ENCODE assay signal across 8 mouse cellular contexts in the genomic region with DNA sequence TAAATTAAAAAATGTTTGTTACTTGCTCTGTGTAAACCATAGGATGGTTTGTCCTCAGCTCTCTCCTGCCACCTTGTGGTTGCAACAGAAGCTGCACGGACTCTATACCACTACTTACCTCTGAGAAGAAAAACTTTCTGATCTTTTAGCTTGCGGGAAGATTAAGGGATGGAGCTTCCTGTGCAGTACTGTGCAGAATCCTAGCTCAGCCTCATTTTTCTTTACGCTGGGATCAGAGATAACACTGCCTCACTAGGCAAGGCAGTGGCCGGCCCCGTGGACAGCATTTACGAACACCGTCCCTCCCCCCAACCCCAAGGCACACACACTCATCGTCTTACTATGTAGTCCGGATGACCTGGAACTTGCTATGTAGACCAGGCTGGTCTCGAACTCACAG. TPM values are rescaled to one million over a fixed set of nuclear protein-coding genes. Genes with fewer than 3 reads are reported as not detected.
DNase-seq lines count a peak whose midpoint lies in the region; ATAC-seq lines count a peak whose summit lies in the region.

No protein-coding gene starts in this region.

- H3K9ac ChIP-seq in limb, embryonic 13.5 days = no peak overlapping the region
- no peak overlapping the region for H3K9ac ChIP-seq in midbrain, embryonic 15.5 days

- peak overlapping the region; percentile 24; the same call in 1 of the 2 replicates for H3K4me3 ChIP-seq in limb, embryonic 13.5 days
- no peak overlapping the region for H3K4me3 ChIP-seq in midbrain, embryonic 15.5 days

- no peak overlapping the region for H3K27ac ChIP-seq in limb, embryonic 13.5 days
- H3K27ac ChIP-seq in midbrain, embryonic 15.5 days = no peak overlapping the region

- H3K27me3 ChIP-seq in limb, embryonic 13.5 days = peaks cover 9% of the 10 kb centered on the region
- no peaks in the 10 kb centered on the region for H3K27me3 ChIP-seq in midbrain, embryonic 15.5 days (replicated peaks)

- ATAC-seq in limb, embryonic 13.5 days (ENCODE audit: low FRiP score, low read depth) = peak; percentile 25; the same call in 1 of the 2 replicates
- ATAC-seq in midbrain, embryonic 15.5 days (replicated peaks) = peak; percentile 1; the same call in 1 of the 2 replicates

- H3K9me3 ChIP-seq in limb, embryonic 13.5 days = no peaks in the 10 kb centered on the region
- no peaks in the 10 kb centered on the region for H3K9me3 ChIP-seq in midbrain, embryonic 15.5 days

- peak; percentile 75 to 81 for DNase-seq in left cerebral cortex, adult 18-20 months (ENCODE audit: low spot score in 2 of 2)
- DNase-seq in left cerebral cortex, adult 11 months (ENCODE audit: low spot score) = no peak
- DNase-seq in cerebellum, postnatal 36 days = peak; percentile 69 to 79
- DNase-seq in heart, adult 18-20 months = peak; percentile 64 to 82
- peak; percentile 53 for DNase-seq in kidney, adult 11 months
- DNase-seq in spleen, postnatal 14 days (ENCODE audit: low spot score in 2 of 2) = peak; percentile 55 to 76

- peaks cover 11% of the 10 kb centered on the region for H3K36me3 ChIP-seq in limb, embryonic 13.5 days
- no peaks in the 10 kb centered on the region for H3K36me3 ChIP-seq in midbrain, embryonic 15.5 days (replicated peaks)

- peaks cover 18% of the 10 kb centered on the region for H3K4me1 ChIP-seq in limb, embryonic 13.5 days
- H3K4me1 ChIP-seq in midbrain, embryonic 15.5 days = peaks cover 19% of the 10 kb centered on the region

- H3K4me2 ChIP-seq in limb, embryonic 13.5 days (replicated peaks) = peak overlapping the region; percentile 60
- no peak overlapping the region for H3K4me2 ChIP-seq in midbrain, embryonic 15.5 days

- WGBS in limb, embryonic 13.5 days = 22% methylated on average over 10 of the region's 10 CpGs
- WGBS in midbrain, embryonic 15.5 days = 26% methylated on average over 10 of the region's 10 CpGs

RNA-seq across cellular contexts. Expression of gene Pigyl, which starts 1.0 kb away (rescaled TPM):
- 10 to 100 TPM; 39.8 to 40.6 TPM for total RNA-seq in left cerebral cortex, adult 18-20 months (2021)
- 10 to 100 TPM; 43.8 to 55.1 TPM for total RNA-seq in heart, adult 18-20 months (2021)
- 70.2 and 76.8 TPM in 2 replicates for polyA plus RNA-seq in limb, embryonic 13.5 days (2015; fragmentation: Nextera tagmentation; extraction: Ambion mirVana)
- 84.2 and 85.7 TPM in 2 replicates for polyA plus RNA-seq in midbrain, embryonic 15.5 days (2015; fragmentation: Nextera tagmentation; extraction: Ambion mirVana)

RNA-seq across cellular contexts. Expression of gene Acp5, which starts 20.1 kb away (rescaled TPM):
- under 1 TPM; 0.59 to 0.63 TPM for total RNA-seq in left cerebral cortex, adult 18-20 months (2021)
- 10 to 100 TPM in 1 of 2 experiments, 1 to 10 TPM in 1; 1.9 to 12.3 TPM for total RNA-seq in heart, adult 18-20 months (2021)
- polyA plus RNA-seq in limb, embryonic 13.5 days (2015; fragmentation: Nextera tagmentation; extraction: Ambion mirVana) = 6.5 and 8.4 TPM in 2 replicates
- 0.66 and 0.96 TPM in 2 replicates for polyA plus RNA-seq in midbrain, embryonic 15.5 days (2015; fragmentation: Nextera tagmentation; extraction: Ambion mirVana)

RNA-seq across cellular contexts. Expression of gene Zfp872, which starts 32.3 kb away (rescaled TPM):
- total RNA-seq in left cerebral cortex, adult 18-20 months (2021) = not detected
- under 1 TPM; 0.13 to 0.15 TPM for total RNA-seq in heart, adult 18-20 months (2021)
- 0.06 and 0.11 TPM in 2 replicates for polyA plus RNA-seq in limb, embryonic 13.5 days (2015; fragmentation: Nextera tagmentation; extraction: Ambion mirVana)
- 0.41 and 0.48 TPM in 2 replicates for polyA plus RNA-seq in midbrain, embryonic 15.5 days (2015; fragmentation: Nextera tagmentation; extraction: Ambion mirVana)

RNA-seq across cellular contexts. Expression of gene Elof1, which starts 38.6 kb away (rescaled TPM):
- total RNA-seq in left cerebral cortex, adult 18-20 months (2021) = 10 to 100 TPM; 64.7 to 65.0 TPM
- total RNA-seq in heart, adult 18-20 months (2021) = 10 to 100 TPM; 35.2 to 36.2 TPM
- polyA plus RNA-seq in limb, embryonic 13.5 days (2015; fragmentation: Nextera tagmentation; extraction: Ambion mirVana) = 190 and 191 TPM in 2 replicates
- 181 and 198 TPM in 2 replicates for polyA plus RNA-seq in midbrain, embryonic 15.5 days (2015; fragmentation: Nextera tagmentation; extraction: Ambion mirVana)

RNA-seq across cellular contexts. Expression of gene Cnn1, which starts 56.6 kb away (rescaled TPM):
- under 1 TPM; 0.56 to 0.87 TPM for total RNA-seq in left cerebral cortex, adult 18-20 months (2021)
- total RNA-seq in heart, adult 18-20 months (2021) = 1 to 10 TPM; 7.1 to 9.8 TPM
- polyA plus RNA-seq in limb, embryonic 13.5 days (2015; fragmentation: Nextera tagmentation; extraction: Ambion mirVana) = 2.5 and 5.2 TPM in 2 replicates
- 1.9 and 2.4 TPM in 2 replicates for polyA plus RNA-seq in midbrain, embryonic 15.5 days (2015; fragmentation: Nextera tagmentation; extraction: Ambion mirVana)
